Mouse (Mus musculus): Measurements from ENCODE around the gene Spaca4. TPM values are rescaled to one million over a fixed set of nuclear protein-coding genes. Genes with fewer than 3 reads are reported as not detected.
A peak's percentile ranks its signal among the peaks of the same experiment; 100 is the strongest.

Gene Spaca4
- polyA plus RNA-seq, 1 experiment from 2014 or later, result not detected

- Histone ChIP-seq H3K9ac (replicated peaks; ENCODE audit: low read length) (no peak overlapping the region), H3K27ac (replicated peaks; ENCODE audit: low read depth, low read length) (no peak overlapping the region), H3K4me3 (ENCODE audit: low read depth, low read length) (no peak overlapping the region), H3K4me1 (ENCODE audit: control insufficient read depth, insufficient read depth, low read length) (peaks cover 9% of the 10 kb centered on the region), H3K9me3 (replicated peaks; ENCODE audit: control insufficient read depth, low read length) (no peaks in the 10 kb centered on the region), H3K36me3 (replicated peaks; ENCODE audit: control insufficient read depth, insufficient read depth, low read depth, low read length) (no peaks in the 10 kb centered on the region), H3K4me2 (ENCODE audit: low read depth, low read length) (no peak overlapping the region), H3K27me3 (ENCODE audit: control insufficient read depth, insufficient read depth, low read length) (no peaks in the 10 kb centered on the region)
- WGBS, result 55% methylated on average over 6 of the region's 6 CpGs
- ATAC-seq (replicated peaks; ENCODE audit: insufficient number of reproducible peaks, low FRiP score, low TSS enrichment, low read depth), result no peak
- no peak for DNase-seq (ENCODE audit: low spot score)
Observed at GRCm38 (mm10) chr7:45689099-45689498, 36.5 kb downstream of the Spaca4 start.

GRCm38 (mm10) chr7:45686841-45687240 is 38.8 kb downstream of the Spaca4 start:
- H3K4me3 ChIP-seq (ENCODE audit: low read depth, low read length), result no peak overlapping the region
- no peak for ATAC-seq (replicated peaks; ENCODE audit: insufficient number of reproducible peaks, low FRiP score, low TSS enrichment, low read depth)

GRCm38 (mm10) chr7:45685811-45686210 is 39.8 kb downstream of the Spaca4 start:
- peaks cover 9% of the 10 kb centered on the region for H3K4me1 ChIP-seq (ENCODE audit: control insufficient read depth, insufficient read depth, low read length)
- peak; percentile 57 for DNase-seq (ENCODE audit: low spot score)
- 0 out of 2 replicates have a peak overlapping the region, but pooled peaks have one; percentile 9 for H3K27ac ChIP-seq (replicated peaks; ENCODE audit: low read depth, low read length)
- no peak overlapping the region for H3K4me2 ChIP-seq (ENCODE audit: low read depth, low read length)
- H3K9ac ChIP-seq (replicated peaks; ENCODE audit: low read length), result peak overlapping the region; percentile 13; the same call in 1 of the 2 replicates
- no peak overlapping the region for H3K4me3 ChIP-seq (ENCODE audit: low read depth, low read length)
- H3K27me3 ChIP-seq (ENCODE audit: control insufficient read depth, insufficient read depth, low read length), result no peaks in the 10 kb centered on the region
- H3K36me3 ChIP-seq (replicated peaks; ENCODE audit: control insufficient read depth, insufficient read depth, low read depth, low read length), result no peaks in the 10 kb centered on the region
- ATAC-seq (replicated peaks; ENCODE audit: insufficient number of reproducible peaks, low FRiP score, low TSS enrichment, low read depth), result no peak
- 25% methylated on average over 10 of the region's 10 CpGs for WGBS
- no peaks in the 10 kb centered on the region for H3K9me3 ChIP-seq (replicated peaks; ENCODE audit: control insufficient read depth, low read length)

More at GRCm38 (mm10) chr7:45686841-45687240, 38.8 kb downstream of the Spaca4 start:
- Histone ChIP-seq H3K4me1 (ENCODE audit: control insufficient read depth, insufficient read depth, low read length) (peaks cover 9% of the 10 kb centered on the region), H3K36me3 (replicated peaks; ENCODE audit: control insufficient read depth, insufficient read depth, low read depth, low read length) (no peaks in the 10 kb centered on the region), H3K27me3 (ENCODE audit: control insufficient read depth, insufficient read depth, low read length) (no peaks in the 10 kb centered on the region), H3K9ac (replicated peaks; ENCODE audit: low read length) (no peak overlapping the region), H3K27ac (replicated peaks; ENCODE audit: low read depth, low read length) (no peak overlapping the region), H3K4me2 (ENCODE audit: low read depth, low read length) (no peak overlapping the region), H3K9me3 (replicated peaks; ENCODE audit: control insufficient read depth, low read length) (no peaks in the 10 kb centered on the region)
- WGBS, result 67% methylated on average over 3 of the region's 3 CpGs
- DNase-seq (ENCODE audit: low spot score), result no peak

- Histone ChIP-seq H3K4me3 (ENCODE audit: low read depth, low read length) (no peak within 1 kb of the TSS), H3K4me2 (ENCODE audit: low read depth, low read length) (no peak within 1 kb of the TSS)
- 70% methylated on average over 7 of the region's 7 CpGs for WGBS
Observed at GRCm38 (mm10) chr7:45683396-45684050, 42.1 kb downstream of the Spaca4 start, which contains the start of gene Ntn5. Gene Ntn5 (plus strand): TSS chr7:45684022.

GRCm38 (mm10) chr7:45682144-45683126 is 43.2 kb downstream of the Spaca4 start:
- H3K4me2 ChIP-seq (ENCODE audit: low read depth, low read length), result peak overlapping the region; percentile 29; the same call in 1 of the 2 replicates
- H3K27me3 ChIP-seq (ENCODE audit: control insufficient read depth, insufficient read depth, low read length), result no peaks in the 10 kb centered on the region
- ATAC-seq (replicated peaks; ENCODE audit: insufficient number of reproducible peaks, low FRiP score, low TSS enrichment, low read depth) (peak; percentile 74), DNase-seq (ENCODE audit: low spot score) (peak; percentile 96)
- H3K4me1 ChIP-seq (ENCODE audit: control insufficient read depth, insufficient read depth, low read length), result peaks cover 9% of the 10 kb centered on the region
- H3K4me3 ChIP-seq (ENCODE audit: low read depth, low read length), result no peak overlapping the region
- H3K36me3 ChIP-seq (replicated peaks; ENCODE audit: control insufficient read depth, insufficient read depth, low read depth, low read length), result no peaks in the 10 kb centered on the region
- H3K9ac ChIP-seq (replicated peaks; ENCODE audit: low read length), result peak overlapping the region; percentile 42
- H3K9me3 ChIP-seq (replicated peaks; ENCODE audit: control insufficient read depth, low read length), result no peaks in the 10 kb centered on the region
- 0 out of 2 replicates have a peak overlapping the region, but pooled peaks have one; percentile 8 for H3K27ac ChIP-seq (replicated peaks; ENCODE audit: low read depth, low read length)
- 29% methylated on average over 14 of the region's 14 CpGs for WGBS

More at GRCm38 (mm10) chr7:45683396-45684050, 42.1 kb downstream of the Spaca4 start, which contains the start of gene Ntn5:
- no peaks in the 10 kb centered on the region for H3K9me3 ChIP-seq (replicated peaks; ENCODE audit: control insufficient read depth, low read length)
- no peak within 1 kb of the TSS; the same call in 1 of the 2 replicates for H3K9ac ChIP-seq (replicated peaks; ENCODE audit: low read length)
- ATAC-seq (replicated peaks; ENCODE audit: insufficient number of reproducible peaks, low FRiP score, low TSS enrichment, low read depth) (no peak), DNase-seq (ENCODE audit: low spot score) (no peak)
- no peak within 1 kb of the TSS for H3K27ac ChIP-seq (replicated peaks; ENCODE audit: low read depth, low read length)
- no peaks in the 10 kb centered on the region for H3K36me3 ChIP-seq (replicated peaks; ENCODE audit: control insufficient read depth, insufficient read depth, low read depth, low read length)
- peaks cover 9% of the 10 kb centered on the region for H3K4me1 ChIP-seq (ENCODE audit: control insufficient read depth, insufficient read depth, low read length)
- no peaks in the 10 kb centered on the region for H3K27me3 ChIP-seq (ENCODE audit: control insufficient read depth, insufficient read depth, low read length)

- no peak overlapping the region for H3K9ac ChIP-seq (replicated peaks; ENCODE audit: low read length)
- no peaks in the 10 kb centered on the region for H3K36me3 ChIP-seq (replicated peaks; ENCODE audit: control insufficient read depth, insufficient read depth, low read depth, low read length)
- peaks cover 6% of the 10 kb centered on the region for H3K4me1 ChIP-seq (ENCODE audit: control insufficient read depth, insufficient read depth, low read length)
- no peak overlapping the region for H3K4me2 ChIP-seq (ENCODE audit: low read depth, low read length)
- ATAC-seq (replicated peaks; ENCODE audit: insufficient number of reproducible peaks, low FRiP score, low TSS enrichment, low read depth), result no peak
- DNase-seq (ENCODE audit: low spot score), result no peak
- no peaks in the 10 kb centered on the region for H3K9me3 ChIP-seq (replicated peaks; ENCODE audit: control insufficient read depth, low read length)
- WGBS, result 88% methylated on average over 8 of the region's 8 CpGs
- H3K4me3 ChIP-seq (ENCODE audit: low read depth, low read length), result no peak overlapping the region
- H3K27ac ChIP-seq (replicated peaks; ENCODE audit: low read depth, low read length), result no peak overlapping the region
- no peaks in the 10 kb centered on the region for H3K27me3 ChIP-seq (ENCODE audit: control insufficient read depth, insufficient read depth, low read length)
Observed at GRCm38 (mm10) chr7:45681046-45681736, 44.4 kb downstream of the Spaca4 start.

GRCm38 (mm10) chr7:45679966-45680621 is 45.5 kb downstream of the Spaca4 start:
- Histone ChIP-seq H3K9ac (replicated peaks; ENCODE audit: low read length) (no peak overlapping the region), H3K4me3 (ENCODE audit: low read depth, low read length) (no peak overlapping the region), H3K4me1 (ENCODE audit: control insufficient read depth, insufficient read depth, low read length) (0 out of 2 replicates have a peak, but pooled peaks cover 1% of the 10 kb centered on the region), H3K27ac (replicated peaks; ENCODE audit: low read depth, low read length) (no peak overlapping the region), H3K4me2 (ENCODE audit: low read depth, low read length) (no peak overlapping the region), H3K36me3 (replicated peaks; ENCODE audit: control insufficient read depth, insufficient read depth, low read depth, low read length) (no peaks in the 10 kb centered on the region), H3K9me3 (replicated peaks; ENCODE audit: control insufficient read depth, low read length) (no peaks in the 10 kb centered on the region), H3K27me3 (ENCODE audit: control insufficient read depth, insufficient read depth, low read length) (no peaks in the 10 kb centered on the region)
- DNase-seq (ENCODE audit: low spot score), result no peak
- ATAC-seq (replicated peaks; ENCODE audit: insufficient number of reproducible peaks, low FRiP score, low TSS enrichment, low read depth), result no peak
- whole genome bisulfite sequencing, result 73% methylated on average over 14 of the region's 14 CpGs
